Mouse (Mus musculus) limb, embryonic 14.5 days (tissue): ENCODE measurements around the gene Lif. TPM values are rescaled to one million over a fixed set of nuclear protein-coding genes. Genes with fewer than 3 reads are reported as not detected.
A peak's percentile ranks its signal among the peaks of the same experiment; 100 is the strongest.

Experiments
- ATAC-seq: fragments of 200-750 bp; cut with Nextera tagmentation; 2 replicates; pipeline ENCODE4 v1.8.0; 2017; ENCODE audit warnings: low read depth, moderate number of reproducible peaks, moderate TSS enrichment; ENCODE audit not compliant: low FRiP score
- DNase-seq: peaks from one replicate; pipeline ENCODE4 v3.0.0-alpha.2; 2015; ENCODE audit warnings: low spot score
- H3K27ac ChIP-seq: fragments of 300-500 bp; sonication (generic); replicated peaks from 2 replicates; pipeline ENCODE4 v1.5.1; 2014; ENCODE audit warnings: low read depth, mild to moderate bottlenecking, low read length, moderate library complexity, mixed read lengths
- H3K27me3 ChIP-seq: fragments of 300-500 bp; sonication (generic); 2 replicates; pipeline ENCODE4 v1.6.1; 2014; ENCODE audit warnings: low read length, mixed read lengths; ENCODE audit not compliant: control insufficient read depth, insufficient read depth
- H3K36me3 ChIP-seq: fragments of 300-500 bp; sonication (generic); 2 replicates; pipeline ENCODE4 v1.6.1; 2014; ENCODE audit warnings: mild to moderate bottlenecking, low read length, moderate library complexity, mixed read lengths; ENCODE audit not compliant: control insufficient read depth, insufficient read depth
- H3K4me1 ChIP-seq: fragments of 300-500 bp; sonication (generic); 2 replicates; pipeline ENCODE4 v1.6.1; 2014; ENCODE audit warnings: antibody characterized with exemption, low read length, mixed read lengths; ENCODE audit not compliant: control insufficient read depth, insufficient read depth
- H3K4me2 ChIP-seq: fragments of 300-500 bp; sonication (generic); replicated peaks from 2 replicates; pipeline ENCODE4 v1.6.1; 2014; ENCODE audit warnings: low read depth, mild to moderate bottlenecking, low read length, moderate library complexity; ENCODE audit not compliant: severe bottlenecking
- H3K4me3 ChIP-seq: fragments of 300-500 bp; sonication (generic); replicated peaks from 2 replicates; pipeline ENCODE4 v1.5.1; 2014; ENCODE audit warnings: low read length
- H3K9ac ChIP-seq: fragments of 300-500 bp; sonication (generic); 2 replicates; pipeline ENCODE4 v1.6.1; 2014; ENCODE audit warnings: mild to moderate bottlenecking, low read depth, low read length, moderate library complexity; ENCODE audit not compliant: severe bottlenecking
- H3K9me3 ChIP-seq: fragments of 300-500 bp; sonication (generic); 2 replicates; pipeline ENCODE4 v1.6.1; 2016; ENCODE audit warnings: low read length; ENCODE audit not compliant: control insufficient read depth
- POLR2A ChIP-seq: fragments of 200-500 bp; IDR thresholded peaks from 2 replicates; pipeline ENCODE4 v1.8.0; 2012; ENCODE audit warnings: inconsistent platforms, mild to moderate bottlenecking, moderate library complexity, borderline replicate concordance; ENCODE audit not compliant: insufficient read depth, insufficient read length; ENCODE audit errors: extremely low read depth
- WGBS: fragments of 180-500 bp; shearing (Covaris S2); extraction: QIAGEN DNeasy Blood & Tissue Kit; methylation state at CpG from one replicate; pipeline ENCODE4 v1.1.7; 2014; 5-methylcytosine and 5-hydroxymethylcytosine counted together
- polyA plus RNA-seq, 2 experiments: library from polyadenylated mRNA; depleted of rRNA in 1 of 2; stranded (reverse) in 1 of 2; unstranded in 1 of 2; fragments of >200 nt; fragmentation: Nextera tagmentation in 1 of 2; extraction: Ambion mirVana in 1 of 2; gene quantifications; 2 replicates each; pipeline versions ENCODE4 v1.2.1 to v1.2.3; 2012 to 2014

The Lif gene
- polyA plus RNA-seq, 2 experiments = 0.50 to 0.89 TPM

DNA sequence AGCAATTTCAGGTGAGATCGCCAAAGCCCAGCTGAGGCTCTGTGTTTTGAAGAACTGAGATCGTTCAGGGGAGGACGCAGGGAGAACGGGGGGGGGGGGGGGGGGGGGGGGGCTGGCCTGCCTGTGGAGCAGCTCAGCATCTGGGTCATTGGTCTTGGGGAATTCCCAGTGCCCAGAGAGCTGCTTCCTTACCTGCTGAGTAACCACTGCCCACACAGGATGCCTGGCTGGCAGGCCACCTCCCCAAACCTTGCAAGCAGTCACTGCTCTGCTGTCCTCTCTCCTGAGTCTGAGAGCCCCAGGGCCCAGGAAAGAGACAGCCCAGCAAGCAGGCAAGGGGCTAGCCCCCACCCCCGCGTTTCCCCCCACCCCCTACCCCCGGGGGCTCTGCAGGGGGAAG is 5.5 kb downstream of the Lif start:
- no peak for DNase-seq
- Histone ChIP-seq H3K36me3 (no peaks in the 10 kb centered on the region), H3K9me3 (no peaks in the 10 kb centered on the region), H3K27ac (no peak overlapping the region), H3K9ac (no peak overlapping the region), H3K4me3 (no peak overlapping the region), H3K27me3 (peaks cover 28% of the 10 kb centered on the region), H3K4me1 (peaks cover 40% of the 10 kb centered on the region), H3K4me2 (no peak overlapping the region)
- no peak for TF ChIP-seq POLR2A
- no peak for ATAC-seq
- WGBS = 23% methylated on average over 6 of the region's 7 CpGs

DNA sequence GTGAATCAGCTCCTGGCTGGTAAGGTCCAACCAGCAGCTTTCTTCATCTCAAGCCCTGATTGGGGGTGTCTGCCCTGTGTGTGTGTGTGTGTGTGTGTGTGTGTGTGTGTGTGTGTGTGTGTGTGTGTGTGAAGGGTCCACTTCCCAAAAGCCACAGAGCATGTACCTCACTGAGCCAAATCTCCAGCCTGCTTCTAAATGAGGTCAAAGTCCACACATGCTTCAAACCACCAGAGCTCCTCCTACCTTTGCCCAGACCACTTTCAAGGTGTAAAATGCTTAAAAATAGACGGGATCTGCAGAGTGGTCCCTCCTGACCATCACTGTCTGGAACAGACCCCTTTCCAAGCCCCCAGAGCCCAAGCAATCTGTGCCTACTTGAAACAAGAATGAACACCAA is 5.9 kb downstream of the Lif start:
- no peak for TF ChIP-seq POLR2A
- peaks cover 32% of the 10 kb centered on the region for H3K27me3 ChIP-seq
- no peak overlapping the region for H3K9ac ChIP-seq
- 29% methylated on average over 1 of the region's 1 CpGs for WGBS
- no peak overlapping the region for H3K4me3 ChIP-seq
- H3K4me2 ChIP-seq = no peak overlapping the region
- no peaks in the 10 kb centered on the region for H3K36me3 ChIP-seq
- H3K27ac ChIP-seq = no peak overlapping the region
- no peaks in the 10 kb centered on the region for H3K9me3 ChIP-seq
- DNase-seq (no peak), ATAC-seq (no peak)
- peaks cover 40% of the 10 kb centered on the region for H3K4me1 ChIP-seq

DNA sequence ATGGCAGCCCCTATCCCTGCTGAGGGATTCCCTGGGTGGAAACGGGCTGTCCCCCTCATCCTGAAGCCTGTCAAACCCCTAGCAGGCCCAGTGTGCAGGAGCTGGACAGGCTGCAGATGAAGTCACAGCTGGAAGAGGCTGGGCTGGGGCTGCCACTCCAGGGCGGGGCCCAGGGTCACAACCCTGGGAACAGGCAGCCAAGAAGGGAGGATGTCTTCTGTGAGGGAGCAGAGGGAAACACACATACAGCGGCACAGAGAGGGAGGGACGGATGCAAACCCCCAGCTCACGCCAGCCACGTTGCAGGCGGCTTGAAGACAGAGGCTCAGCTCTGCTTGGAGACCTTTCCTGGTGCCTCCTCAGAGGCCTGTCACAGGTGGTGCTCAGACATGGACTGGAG is 6.7 kb downstream of the Lif start:
- ATAC-seq (no peak), DNase-seq (no peak)
- no peak overlapping the region for H3K4me2 ChIP-seq
- no peak overlapping the region for H3K4me3 ChIP-seq
- no peaks in the 10 kb centered on the region for H3K9me3 ChIP-seq
- 70% methylated on average over 7 of the region's 7 CpGs for WGBS
- no peak for TF ChIP-seq POLR2A
- no peaks in the 10 kb centered on the region for H3K36me3 ChIP-seq
- H3K4me1 ChIP-seq = peaks cover 40% of the 10 kb centered on the region
- H3K9ac ChIP-seq = no peak overlapping the region
- peaks cover 39% of the 10 kb centered on the region for H3K27me3 ChIP-seq
- H3K27ac ChIP-seq = no peak overlapping the region

DNA sequence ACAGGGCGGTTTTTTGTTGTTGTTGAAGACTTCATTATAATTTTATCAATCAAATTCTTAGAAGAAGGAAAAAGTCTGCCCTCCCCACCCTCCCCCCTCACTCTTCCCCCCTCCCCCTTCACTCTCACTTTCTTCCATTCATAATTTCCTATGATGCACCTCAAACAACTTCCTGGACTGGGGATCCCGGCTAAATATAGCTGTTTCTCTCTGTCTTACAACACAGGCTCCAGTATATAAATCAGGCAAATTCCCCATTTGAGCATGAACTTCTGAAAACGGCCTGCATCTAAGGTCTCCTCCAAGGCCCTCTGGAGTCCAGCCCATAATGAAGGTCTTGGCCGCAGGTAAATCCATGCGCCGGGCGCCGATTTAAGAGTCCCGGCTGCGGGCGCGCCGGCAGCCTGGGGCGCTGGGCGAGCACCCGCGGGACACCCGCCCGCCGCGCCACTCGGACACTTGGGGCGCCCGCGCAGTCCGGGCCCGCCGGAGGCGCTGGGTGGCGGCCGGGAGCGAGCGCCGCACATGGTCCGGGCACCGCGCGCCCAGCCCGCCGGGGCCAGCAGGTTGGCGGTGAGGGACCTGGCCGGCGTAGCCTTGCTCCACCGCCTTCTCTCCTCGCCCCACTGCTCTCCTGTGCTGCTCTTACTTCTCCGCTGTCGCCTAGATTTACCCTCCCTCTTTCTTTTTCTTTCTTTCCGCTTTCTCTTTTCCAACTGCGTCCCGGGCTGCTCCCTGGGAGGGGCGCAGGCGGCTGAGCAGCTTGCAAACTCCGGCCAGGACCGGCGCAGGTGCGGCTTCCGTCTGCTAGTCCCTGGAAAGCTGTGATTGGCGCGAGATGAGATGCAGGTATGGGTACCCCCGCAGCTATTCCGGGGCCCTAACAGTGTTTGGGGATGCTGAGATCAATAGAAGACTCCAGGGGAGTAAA is 9.2 kb downstream of the Lif start:
- peak overlapping the region; percentile 57 for H3K9ac ChIP-seq
- no peak for DNase-seq
- TF ChIP-seq POLR2A = no peak
- peak; percentile 39; the same call in 1 of the 2 replicates for ATAC-seq
- peaks cover 39% of the 10 kb centered on the region for H3K27me3 ChIP-seq
- no peaks in the 10 kb centered on the region for H3K36me3 ChIP-seq
- peak overlapping the region; percentile 94 for H3K4me2 ChIP-seq
- no peaks in the 10 kb centered on the region for H3K9me3 ChIP-seq
- H3K27ac ChIP-seq = no peak overlapping the region
- H3K4me1 ChIP-seq = peaks cover 27% of the 10 kb centered on the region
- peak overlapping the region; percentile 54 for H3K4me3 ChIP-seq
- under 1% methylated on average over 55 of the region's 61 CpGs for WGBS

DNA sequence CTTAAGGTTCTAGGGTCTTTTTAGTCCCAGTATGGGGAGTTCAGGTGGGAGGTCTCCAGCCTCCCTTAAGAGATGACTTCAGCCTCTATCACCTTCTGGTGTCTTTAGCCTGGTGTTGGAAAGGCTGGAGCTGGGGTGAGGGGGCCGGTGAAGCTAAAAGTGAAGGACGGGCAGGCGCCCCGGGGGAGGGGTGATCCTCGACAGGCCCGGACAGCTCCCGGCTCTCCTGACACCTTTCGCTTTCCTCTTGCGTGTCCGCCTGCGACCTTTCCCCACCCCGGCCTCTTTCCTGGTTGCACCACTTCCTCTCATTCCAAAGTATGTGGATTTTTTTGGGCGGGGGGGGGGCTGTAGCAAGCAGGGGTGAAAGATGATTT is 9.8 kb downstream of the Lif start:
- Histone ChIP-seq H3K27me3 (peaks cover 39% of the 10 kb centered on the region), H3K27ac (no peak overlapping the region), H3K4me2 (peak overlapping the region; percentile 94), H3K9ac (peak overlapping the region; percentile 57; the same call in 1 of the 2 replicates), H3K9me3 (no peaks in the 10 kb centered on the region), H3K4me3 (peak overlapping the region; percentile 54), H3K4me1 (peaks cover 21% of the 10 kb centered on the region), H3K36me3 (no peaks in the 10 kb centered on the region)
- DNase-seq (no peak), ATAC-seq (no peak)
- 3% methylated on average over 12 of the region's 13 CpGs for WGBS
- no peak for TF ChIP-seq POLR2A
